Mouse (Mus musculus): Measurements from ENCODE around the gene Tshb.

Tshb gene

GRCm38 (mm10) chr3:102737106-102737505 lies 45.4 kb downstream of the Tshb start:
- DNase-seq (ENCODE audit: low read depth): no peak

GRCm38 (mm10) chr3:102736436-102736835 lies 46.1 kb downstream of the Tshb start:
- DNase-seq (ENCODE audit: low read depth): no peak

- DNase-seq (ENCODE audit: low read depth): peak; percentile 19
Measured at GRCm38 (mm10) chr3:102735638-102736037, 46.9 kb downstream of the Tshb start.

- peak; percentile 61 for DNase-seq (ENCODE audit: low read depth)
Measured at GRCm38 (mm10) chr3:102735031-102735558, 47.4 kb downstream of the Tshb start.

- DNase-seq (ENCODE audit: low read depth): peak; percentile 54
Measured at GRCm38 (mm10) chr3:102734313-102735030, 48.0 kb downstream of the Tshb start, which contains the start of gene Tspan2. Gene Tspan2, plus strand, starts transcription at chr3:102734529.

GRCm38 (mm10) chr3:102733936-102734312 lies 48.6 kb downstream of the Tshb start:
- DNase-seq (ENCODE audit: low read depth): no peak

- DNase-seq (ENCODE audit: low read depth): no peak
Measured at GRCm38 (mm10) chr3:102733050-102733449, 49.5 kb downstream of the Tshb start.

GRCm38 (mm10) chr3:102732619-102733018 lies 49.9 kb downstream of the Tshb start:
- DNase-seq (ENCODE audit: low read depth): peak; percentile 32

- no peak for DNase-seq (ENCODE audit: low read depth)
Measured at GRCm38 (mm10) chr3:102731112-102731511, 51.4 kb downstream of the Tshb start.

- peak; percentile 28 for DNase-seq (ENCODE audit: low read depth)
Measured at GRCm38 (mm10) chr3:102729416-102729815, 53.1 kb downstream of the Tshb start.

Measured in naive thymus-derived CD4-positive, alpha-beta T cell, adult 2 months (primary cell).